Mouse (Mus musculus): ENCODE measurements around the gene Rbms3. TPM values are rescaled to one million over a fixed set of nuclear protein-coding genes. Genes with fewer than 3 reads are reported as not detected.

Gene Rbms3
- polyA plus RNA-seq, 1 experiment, result 16.5 TPM

GRCm38 (mm10) chr9:117247311-117247980, 382.3 kb downstream of the Rbms3 start:
- no peaks in the 10 kb centered on the region for H3K36me3 ChIP-seq (ENCODE audit: control insufficient read depth, insufficient read depth, low read length)
- peak overlapping the region; percentile 19; the same call in 1 of the 2 replicates for H3K4me3 ChIP-seq (ENCODE audit: insufficient read depth, low read depth, low read length)
- DNase-seq, result no peak
- H3K4me1 ChIP-seq (ENCODE audit: control insufficient read depth, insufficient read depth, low read length), result peaks cover 4% of the 10 kb centered on the region; the same call in 1 of the 2 replicates
- H3K27me3 ChIP-seq (replicated peaks; ENCODE audit: control insufficient read depth, insufficient read depth, low read length), result no peaks in the 10 kb centered on the region
- H3K27ac ChIP-seq (ENCODE audit: insufficient read depth, low read depth, low read length), result peak overlapping the region; percentile 73
- WGBS, result 16% methylated on average over 5 of the region's 5 CpGs
- TF ChIP-seq CTCF (conservative IDR thresholded peaks at IDR 0.05; ENCODE audit: insufficient read depth, insufficient read length, low read depth, low read length), result no peak
- TF ChIP-seq POLR2A (IDR thresholded peaks at IDR 0.05; ENCODE audit: low read depth, low read length), result no peak

GRCm38 (mm10) chr9:117246173-117246572, 383.5 kb downstream of the Rbms3 start:
- Histone ChIP-seq H3K36me3 (ENCODE audit: control insufficient read depth, insufficient read depth, low read length) (no peaks in the 10 kb centered on the region), H3K4me3 (ENCODE audit: insufficient read depth, low read depth, low read length) (no peak overlapping the region), H3K4me1 (ENCODE audit: control insufficient read depth, insufficient read depth, low read length) (peaks cover 4% of the 10 kb centered on the region; the same call in 1 of the 2 replicates), H3K27ac (ENCODE audit: insufficient read depth, low read depth, low read length) (peak overlapping the region; percentile 12; the same call in 1 of the 2 replicates), H3K27me3 (replicated peaks; ENCODE audit: control insufficient read depth, insufficient read depth, low read length) (no peaks in the 10 kb centered on the region; the same call in 1 of the 2 replicates)
- DNase-seq, result no peak
- 76% methylated on average over 12 of the region's 12 CpGs for WGBS
- TF ChIP-seq POLR2A (IDR thresholded peaks at IDR 0.05; ENCODE audit: low read depth, low read length), result no peak

GRCm38 (mm10) chr9:117243365-117243764, 386.3 kb downstream of the Rbms3 start:
- Histone ChIP-seq H3K36me3 (ENCODE audit: control insufficient read depth, insufficient read depth, low read length) (no peaks in the 10 kb centered on the region), H3K27me3 (replicated peaks; ENCODE audit: control insufficient read depth, insufficient read depth, low read length) (no peaks in the 10 kb centered on the region; the same call in 1 of the 2 replicates), H3K27ac (ENCODE audit: insufficient read depth, low read depth, low read length) (no peak overlapping the region), H3K4me1 (ENCODE audit: control insufficient read depth, insufficient read depth, low read length) (peaks cover 4% of the 10 kb centered on the region; the same call in 1 of the 2 replicates), H3K4me3 (ENCODE audit: insufficient read depth, low read depth, low read length) (no peak overlapping the region)
- no peak for TF ChIP-seq POLR2A (IDR thresholded peaks at IDR 0.05; ENCODE audit: low read depth, low read length)
- no peak for TF ChIP-seq CTCF (conservative IDR thresholded peaks at IDR 0.05; ENCODE audit: insufficient read depth, insufficient read length, low read depth, low read length)
- 74% methylated on average over 7 of the region's 7 CpGs for WGBS
- no peak for DNase-seq

- TF ChIP-seq CTCF (conservative IDR thresholded peaks at IDR 0.05; ENCODE audit: insufficient read depth, insufficient read length, low read depth, low read length), result no peak
- no peak for TF ChIP-seq POLR2A (IDR thresholded peaks at IDR 0.05; ENCODE audit: low read depth, low read length)
- DNase-seq, result no peak
- WGBS, result 69% methylated on average over 6 of the region's 6 CpGs
- H3K36me3 ChIP-seq (ENCODE audit: control insufficient read depth, insufficient read depth, low read length), result no peaks in the 10 kb centered on the region
- no peak overlapping the region for H3K27ac ChIP-seq (ENCODE audit: insufficient read depth, low read depth, low read length)
- H3K27me3 ChIP-seq (replicated peaks; ENCODE audit: control insufficient read depth, insufficient read depth, low read length), result no peaks in the 10 kb centered on the region
- H3K4me1 ChIP-seq (ENCODE audit: control insufficient read depth, insufficient read depth, low read length), result peaks cover 3% of the 10 kb centered on the region; the same call in 1 of the 2 replicates
- no peak overlapping the region for H3K4me3 ChIP-seq (ENCODE audit: insufficient read depth, low read depth, low read length)
Measured at GRCm38 (mm10) chr9:117234726-117235075, 395.0 kb downstream of the Rbms3 start.

GRCm38 (mm10) chr9:117234065-117234725, 395.5 kb downstream of the Rbms3 start:
- WGBS, result 96% methylated on average over 5 of the region's 5 CpGs
- H3K4me1 ChIP-seq (ENCODE audit: control insufficient read depth, insufficient read depth, low read length), result peaks cover 3% of the 10 kb centered on the region; the same call in 1 of the 2 replicates

GRCm38 (mm10) chr9:117222741-117223140, 407.0 kb downstream of the Rbms3 start:
- WGBS, result 63% methylated on average over 8 of the region's 8 CpGs
- no peak overlapping the region for H3K27ac ChIP-seq (ENCODE audit: insufficient read depth, low read depth, low read length)
- H3K4me1 ChIP-seq (ENCODE audit: control insufficient read depth, insufficient read depth, low read length), result no peaks in the 10 kb centered on the region
- TF ChIP-seq POLR2A (IDR thresholded peaks at IDR 0.05; ENCODE audit: low read depth, low read length) (no peak), CTCF (conservative IDR thresholded peaks at IDR 0.05; ENCODE audit: insufficient read depth, insufficient read length, low read depth, low read length) (no peak)
- no peaks in the 10 kb centered on the region for H3K36me3 ChIP-seq (ENCODE audit: control insufficient read depth, insufficient read depth, low read length)
- H3K27me3 ChIP-seq (replicated peaks; ENCODE audit: control insufficient read depth, insufficient read depth, low read length), result no peaks in the 10 kb centered on the region
- DNase-seq, result peak; percentile 27
- no peak overlapping the region for H3K4me3 ChIP-seq (ENCODE audit: insufficient read depth, low read depth, low read length)

More at GRCm38 (mm10) chr9:117234065-117234725, 395.5 kb downstream of the Rbms3 start:
- DNase-seq, result no peak
- Histone ChIP-seq H3K4me3 (ENCODE audit: insufficient read depth, low read depth, low read length) (no peak overlapping the region), H3K36me3 (ENCODE audit: control insufficient read depth, insufficient read depth, low read length) (no peaks in the 10 kb centered on the region), H3K27me3 (replicated peaks; ENCODE audit: control insufficient read depth, insufficient read depth, low read length) (no peaks in the 10 kb centered on the region), H3K27ac (ENCODE audit: insufficient read depth, low read depth, low read length) (no peak overlapping the region)
- TF ChIP-seq CTCF (conservative IDR thresholded peaks at IDR 0.05; ENCODE audit: insufficient read depth, insufficient read length, low read depth, low read length) (no peak), POLR2A (IDR thresholded peaks at IDR 0.05; ENCODE audit: low read depth, low read length) (no peak)

GRCm38 (mm10) chr9:117221481-117221880, 408.2 kb downstream of the Rbms3 start:
- Histone ChIP-seq H3K4me1 (ENCODE audit: control insufficient read depth, insufficient read depth, low read length) (no peaks in the 10 kb centered on the region), H3K27ac (ENCODE audit: insufficient read depth, low read depth, low read length) (no peak overlapping the region), H3K4me3 (ENCODE audit: insufficient read depth, low read depth, low read length) (no peak overlapping the region), H3K36me3 (ENCODE audit: control insufficient read depth, insufficient read depth, low read length) (no peaks in the 10 kb centered on the region), H3K27me3 (replicated peaks; ENCODE audit: control insufficient read depth, insufficient read depth, low read length) (no peaks in the 10 kb centered on the region)
- no peak for DNase-seq
- TF ChIP-seq CTCF (conservative IDR thresholded peaks at IDR 0.05; ENCODE audit: insufficient read depth, insufficient read length, low read depth, low read length) (no peak), POLR2A (IDR thresholded peaks at IDR 0.05; ENCODE audit: low read depth, low read length) (no peak)
- 73% methylated on average over 4 of the region's 4 CpGs for WGBS
